ENCODE assay signal across 27 mouse cellular contexts in the genomic region with DNA sequence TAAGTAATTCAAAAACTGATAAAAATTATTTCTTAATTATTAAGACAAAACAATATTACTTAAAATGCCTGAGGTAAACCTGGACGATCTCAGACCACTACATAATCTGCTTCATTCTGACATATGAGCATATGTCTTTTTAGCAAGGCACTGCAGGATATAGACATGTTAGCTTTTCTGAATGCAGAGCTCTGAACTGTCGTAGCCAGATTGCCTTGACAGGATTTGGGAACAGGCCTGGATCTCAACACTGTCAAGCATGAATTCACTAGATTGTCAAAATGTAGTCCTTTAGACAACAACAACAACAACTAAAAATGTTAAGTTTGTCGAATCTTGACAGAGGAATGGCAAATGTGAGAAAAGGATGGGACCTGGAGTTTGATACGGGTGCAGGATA.
"Had no signal": no experiment of that assay in that cellular context is flagged by ENCODE, and none has a peak within 500 bp of the region (broad histone marks: within the 10 kb centered on the region; RNA-seq: fewer than 3 reads in every experiment).

No protein-coding gene starts in this region.

- DNase-seq: gastrocnemius, postnatal 14 days; gastrocnemius, postnatal 36 days; heart, adult 11 months; heart, adult 2 months; heart, postnatal 14 days; heart, postnatal 36 days; kidney, adult 11 months; kidney, adult 2 months; kidney, adult 9 months; kidney, postnatal 14 days; kidney, postnatal 36 days; layer of hippocampus, adult 9-11 months; layer of hippocampus, postnatal 36 days; left cerebral cortex, postnatal 4 days had no signal

- H3K36me3 ChIP-seq: heart, embryonic 13.5 days; heart, embryonic 15.5 days; hindbrain, embryonic 13.5 days; hindbrain, embryonic 15.5 days; kidney, embryonic 15.5 days; limb, embryonic 13.5 days; limb, embryonic 15.5 days; liver, embryonic 12.5 days had no signal

- H3K27me3 ChIP-seq: heart, embryonic 13.5 days; heart, embryonic 15.5 days; hindbrain, embryonic 13.5 days; hindbrain, embryonic 15.5 days; kidney, embryonic 15.5 days; limb, embryonic 13.5 days; limb, embryonic 15.5 days; liver, embryonic 12.5 days had no signal

- H3K27ac ChIP-seq: heart, adult 2 months; heart, embryonic 13.5 days; heart, embryonic 15.5 days; hindbrain, embryonic 13.5 days; hindbrain, embryonic 15.5 days; hindbrain, postnatal 0 days; kidney, embryonic 15.5 days; kidney, postnatal 0 days; limb, embryonic 13.5 days; limb, embryonic 15.5 days; liver, embryonic 12.5 days; liver, embryonic 14.5 days had no signal

- H3K4me1 ChIP-seq: heart, embryonic 13.5 days; heart, embryonic 15.5 days; hindbrain, embryonic 13.5 days; hindbrain, embryonic 15.5 days; kidney, embryonic 15.5 days; limb, embryonic 13.5 days; limb, embryonic 15.5 days; liver, embryonic 12.5 days had no signal

- H3K9ac ChIP-seq: heart, embryonic 13.5 days; heart, embryonic 15.5 days; hindbrain, embryonic 13.5 days; hindbrain, embryonic 15.5 days; kidney, embryonic 15.5 days; limb, embryonic 13.5 days; limb, embryonic 15.5 days; liver, embryonic 12.5 days; liver, embryonic 14.5 days had no signal

- ATAC-seq: hindbrain, postnatal 0 days; intestine, embryonic 16.5 days; liver, embryonic 12.5 days had no signal

- H3K9me3 ChIP-seq: heart, embryonic 13.5 days; heart, embryonic 15.5 days; hindbrain, embryonic 13.5 days; hindbrain, embryonic 15.5 days; kidney, embryonic 15.5 days; limb, embryonic 13.5 days; limb, embryonic 15.5 days; liver, embryonic 12.5 days had no signal

- H3K4me3 ChIP-seq: heart, adult 2 months; heart, embryonic 13.5 days; heart, embryonic 15.5 days; hindbrain, embryonic 13.5 days; hindbrain, embryonic 15.5 days; kidney, embryonic 15.5 days; limb, embryonic 13.5 days; limb, embryonic 15.5 days; liver, embryonic 12.5 days had no signal

- H3K4me2 ChIP-seq: heart, embryonic 11.5 days; heart, embryonic 13.5 days; heart, embryonic 15.5 days; hindbrain, embryonic 13.5 days; hindbrain, embryonic 15.5 days; kidney, embryonic 15.5 days; limb, embryonic 13.5 days; limb, embryonic 15.5 days; liver, embryonic 12.5 days had no signal
